8 mouse cellular contexts compared by ENCODE assay signal in genomic region chr6:117861848-117862247, GRCm38 (mm10). TPM values are rescaled to one million over a fixed set of nuclear protein-coding genes. Genes with fewer than 3 reads are reported as not detected.
DNase-seq lines count a peak whose midpoint lies in the region; ATAC-seq and TF ChIP-seq lines count a peak whose summit lies in the region.

Gene Zfp239, plus strand, starts transcription at chr6:117862100.

- peaks cover 7% of the 10 kb centered on the region for H3K4me1 ChIP-seq in heart, embryonic 13.5 days
- H3K4me1 ChIP-seq in G1E (ENCODE audit: insufficient read depth, low read depth, low read length): peaks cover 19% of the 10 kb centered on the region
- H3K4me1 ChIP-seq in forebrain, embryonic 14.5 days (ENCODE audit: control insufficient read depth, insufficient read depth, low read length): peaks cover 7% of the 10 kb centered on the region
- peaks cover 4% of the 10 kb centered on the region; the same call in 1 of the 2 replicates for H3K4me1 ChIP-seq in limb, embryonic 11.5 days (ENCODE audit: control insufficient read depth, insufficient read depth, low read length)
- H3K4me1 ChIP-seq in stomach, embryonic 15.5 days: no peaks in the 10 kb centered on the region

- no peaks in the 10 kb centered on the region for H3K9me3 ChIP-seq in heart, embryonic 13.5 days
- no peaks in the 10 kb centered on the region for H3K9me3 ChIP-seq in G1E (replicated peaks)
- H3K9me3 ChIP-seq in forebrain, embryonic 14.5 days (replicated peaks; ENCODE audit: control insufficient read depth, low read length): no peaks in the 10 kb centered on the region
- no peaks in the 10 kb centered on the region for H3K9me3 ChIP-seq in limb, embryonic 11.5 days (ENCODE audit: control insufficient read depth, low read length)
- H3K9me3 ChIP-seq in stomach, embryonic 15.5 days: no peaks in the 10 kb centered on the region

- no peak for DNase-seq in heart, adult 9 months (ENCODE audit: low spot score in 2 of 2)
- peak; percentile 34 for DNase-seq in G1E (ENCODE audit: low spot score)
- DNase-seq in forebrain, embryonic 14.5 days (ENCODE audit: low spot score): no peak
- no peak for DNase-seq in limb, embryonic 11.5 days (ENCODE audit: low spot score)
- no peak for DNase-seq in thymus, postnatal 36 days
- no peak for DNase-seq in cerebellum, postnatal 4 days (ENCODE audit: low spot score in 2 of 2)

- TF ChIP-seq CTCF in G1E (IDR thresholded peaks at IDR 0.05; ENCODE audit: low read depth, low read length): no peak

- ATAC-seq in heart, embryonic 13.5 days (ENCODE audit: extremely low read depth, insufficient number of reproducible peaks, low FRiP score, low TSS enrichment): no peak
- ATAC-seq in G1E (ENCODE audit: extremely low read depth, insufficient number of reproducible peaks, low FRiP score, poor library complexity, severe bottlenecking): no peak; the same call in 1 of the 2 replicates
- ATAC-seq in forebrain, embryonic 14.5 days: no peak
- no peak for ATAC-seq in limb, embryonic 11.5 days (ENCODE audit: insufficient number of reproducible peaks, low FRiP score, low TSS enrichment, low read depth)
- ATAC-seq in stomach, embryonic 15.5 days (ENCODE audit: insufficient read depth, low FRiP score, low read depth): 0 out of 2 replicates have a peak, but pooled peaks have one; percentile 28

- no peaks in the 10 kb centered on the region for H3K36me3 ChIP-seq in heart, embryonic 13.5 days
- H3K36me3 ChIP-seq in G1E (replicated peaks): peaks cover 16% of the 10 kb centered on the region
- H3K36me3 ChIP-seq in forebrain, embryonic 14.5 days (ENCODE audit: control insufficient read depth, insufficient read depth, low read length): no peaks in the 10 kb centered on the region
- no peaks in the 10 kb centered on the region for H3K36me3 ChIP-seq in limb, embryonic 11.5 days (ENCODE audit: control insufficient read depth, insufficient read depth, low read length)
- H3K36me3 ChIP-seq in stomach, embryonic 15.5 days: no peaks in the 10 kb centered on the region

- H3K9ac ChIP-seq in heart, embryonic 13.5 days: peak within 1 kb of the TSS; percentile 83
- H3K9ac ChIP-seq in forebrain, embryonic 14.5 days (ENCODE audit: low read length): peak within 1 kb of the TSS; percentile 80
- peak within 1 kb of the TSS; percentile 83 for H3K9ac ChIP-seq in limb, embryonic 11.5 days (ENCODE audit: low read length)
- H3K9ac ChIP-seq in stomach, embryonic 15.5 days: peak within 1 kb of the TSS; percentile 40; the same call in 1 of the 2 replicates

- 60% methylated on average over 6 of the region's 6 CpGs for WGBS in heart, embryonic 13.5 days
- 71% methylated on average over 6 of the region's 6 CpGs for WGBS in forebrain, embryonic 14.5 days
- 77% methylated on average over 6 of the region's 6 CpGs for WGBS in limb, embryonic 11.5 days
- WGBS in stomach, embryonic 15.5 days: 59% methylated on average over 6 of the region's 6 CpGs

- no peaks in the 10 kb centered on the region for H3K27me3 ChIP-seq in heart, embryonic 13.5 days (replicated peaks)
- H3K27me3 ChIP-seq in G1E (ENCODE audit: insufficient read depth, low read length): no peaks in the 10 kb centered on the region
- no peaks in the 10 kb centered on the region for H3K27me3 ChIP-seq in forebrain, embryonic 14.5 days (replicated peaks; ENCODE audit: control insufficient read depth, insufficient read depth, low read length)
- no peaks in the 10 kb centered on the region for H3K27me3 ChIP-seq in limb, embryonic 11.5 days (ENCODE audit: control insufficient read depth, insufficient read depth, low read length)
- no peaks in the 10 kb centered on the region for H3K27me3 ChIP-seq in stomach, embryonic 15.5 days (replicated peaks)

- H3K4me3 ChIP-seq in heart, embryonic 13.5 days: peak within 1 kb of the TSS; percentile 82
- H3K4me3 ChIP-seq in G1E (ENCODE audit: low read depth, low read length): peak within 1 kb of the TSS; percentile 97
- peak within 1 kb of the TSS; percentile 75 for H3K4me3 ChIP-seq in forebrain, embryonic 14.5 days (ENCODE audit: low read depth, low read length)
- peak within 1 kb of the TSS; percentile 77 for H3K4me3 ChIP-seq in limb, embryonic 11.5 days (ENCODE audit: low read depth, low read length)
- H3K4me3 ChIP-seq in stomach, embryonic 15.5 days (replicated peaks): peak within 1 kb of the TSS; percentile 73

- H3K27ac ChIP-seq in heart, embryonic 13.5 days (replicated peaks): no peak within 1 kb of the TSS
- H3K27ac ChIP-seq in forebrain, embryonic 14.5 days (ENCODE audit: low read depth, low read length): no peak within 1 kb of the TSS
- no peak within 1 kb of the TSS for H3K27ac ChIP-seq in limb, embryonic 11.5 days (replicated peaks; ENCODE audit: low read depth, low read length)
- H3K27ac ChIP-seq in stomach, embryonic 15.5 days: no peak within 1 kb of the TSS

- H3K4me2 ChIP-seq in heart, embryonic 13.5 days: peak within 1 kb of the TSS; percentile 99
- H3K4me2 ChIP-seq in forebrain, embryonic 14.5 days (ENCODE audit: low read length): peak within 1 kb of the TSS; percentile 85
- H3K4me2 ChIP-seq in limb, embryonic 11.5 days (ENCODE audit: low read depth, severe bottlenecking): peak within 1 kb of the TSS; percentile 90
- peak within 1 kb of the TSS; percentile 96 for H3K4me2 ChIP-seq in stomach, embryonic 15.5 days

RNA-seq across cellular contexts. Expression of gene Zfp239, which starts in this region (rescaled TPM):
- 2.0 and 2.1 TPM in 2 replicates for polyA plus RNA-seq in heart, embryonic 13.5 days (2015; fragmentation: Nextera tagmentation; extraction: Ambion mirVana)
- 23.9 and 30.3 TPM in 2 replicates for total RNA-seq in G1E (2014; fragmentation: Nextera tagmentation)
- 17.8 and 19.9 TPM in 2 replicates for total RNA-seq in G1E (2017)
- 3.5 and 6.4 TPM in 2 replicates for polyA plus RNA-seq in G1E (2012)
- polyA plus RNA-seq in forebrain, embryonic 14.5 days (2014; fragmentation: Nextera tagmentation; extraction: Ambion mirVana): 14.9 and 15.3 TPM in 2 replicates
- polyA plus RNA-seq in limb, embryonic 11.5 days (2014; fragmentation: Nextera tagmentation; extraction: Ambion mirVana): 13.2 and 16.2 TPM in 2 replicates
- 6.0 and 6.4 TPM in 2 replicates for polyA plus RNA-seq in stomach, embryonic 15.5 days (2015; fragmentation: Nextera tagmentation; extraction: Ambion mirVana)
